In the genomic region with DNA sequence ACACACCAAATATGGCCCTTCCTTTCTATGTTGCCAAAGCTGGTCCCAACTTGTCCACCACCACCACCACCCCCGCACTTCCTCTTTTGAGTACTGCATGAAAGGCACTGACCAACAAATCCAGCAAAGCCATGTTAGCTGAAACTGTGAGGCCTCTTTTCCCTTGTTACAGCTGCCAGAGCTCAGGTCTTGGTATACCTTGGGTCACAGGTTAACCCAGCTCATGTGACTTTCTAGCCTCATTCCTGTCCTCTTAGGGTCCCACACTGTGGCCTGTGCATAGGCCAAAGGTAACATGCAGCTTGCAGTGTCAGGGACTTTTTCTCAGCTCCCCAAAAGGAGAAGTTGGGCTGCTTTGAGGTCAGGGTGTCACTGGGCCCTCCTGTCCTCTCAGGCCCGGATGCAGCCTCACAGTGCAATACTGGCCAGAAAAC, we compare ENCODE assay signal across 15 mouse cellular contexts. TPM values are rescaled to one million over a fixed set of nuclear protein-coding genes. Genes with fewer than 3 reads are reported as not detected.
DNase-seq lines count a peak whose midpoint lies in the region; ATAC-seq and TF ChIP-seq lines count a peak whose summit lies in the region.
"Had no signal": no experiment of that assay in that cellular context is flagged by ENCODE, and none has a peak within 500 bp of the region (broad histone marks: within the 10 kb centered on the region; RNA-seq: fewer than 3 reads in every experiment).

No protein-coding gene starts in this region.

- peak; percentile 35; the same call in 1 of the 2 replicates for ATAC-seq in lung, postnatal 0 days
- ATAC-seq in megakaryocyte progenitor cell, adult 5-6 weeks (replicated peaks; ENCODE audit: poor library complexity), result peak; percentile 73
- no peak for ATAC-seq in neural tube, embryonic 15.5 days (ENCODE audit: low FRiP score)
- ATAC-seq: intestine, embryonic 16.5 days had no signal

- H3K9me3 ChIP-seq in lung, postnatal 0 days (ENCODE audit: low read length), result no peaks in the 10 kb centered on the region
- H3K9me3 ChIP-seq in neural tube, embryonic 15.5 days (replicated peaks), result no peaks in the 10 kb centered on the region
- H3K9me3 ChIP-seq: heart, embryonic 13.5 days had no signal

- no peaks in the 10 kb centered on the region for H3K27me3 ChIP-seq in lung, postnatal 0 days (replicated peaks; ENCODE audit: insufficient read depth, low read length)
- no peaks in the 10 kb centered on the region for H3K27me3 ChIP-seq in neural tube, embryonic 15.5 days (replicated peaks)
- H3K27me3 ChIP-seq: heart, embryonic 13.5 days had no signal

- intact Hi-C loops in gastrocnemius, adult 2 months (cut with DNase I), result no loop called here

- no peaks in the 10 kb centered on the region for H3K4me1 ChIP-seq in lung, postnatal 0 days (ENCODE audit: insufficient read depth, low read depth, low read length)
- H3K4me1 ChIP-seq in neural tube, embryonic 15.5 days, result no peaks in the 10 kb centered on the region

- no peak for TF ChIP-seq CTCF in gastrocnemius, adult 2 months (IDR thresholded peaks at IDR 0.05)
- TF ChIP-seq CTCF in lung, postnatal 0 days (IDR thresholded peaks at IDR 0.05), result no peak

- TF ChIP-seq EP300 in lung, postnatal 0 days (IDR thresholded peaks at IDR 0.05), result no peak

- no peak overlapping the region for H3K4me3 ChIP-seq in gastrocnemius, adult 2 months
- H3K4me3 ChIP-seq in lung, postnatal 0 days (ENCODE audit: low read depth, low read length), result no peak overlapping the region
- no peak overlapping the region for H3K4me3 ChIP-seq in neural tube, embryonic 15.5 days (replicated peaks)
- H3K4me3 ChIP-seq: heart, embryonic 13.5 days; myocyte had no signal

- H3K36me3 ChIP-seq in lung, postnatal 0 days (ENCODE audit: insufficient read depth, low read length), result peaks cover 3% of the 10 kb centered on the region; the same call in 1 of the 2 replicates
- peaks cover 39% of the 10 kb centered on the region for H3K36me3 ChIP-seq in neural tube, embryonic 15.5 days

- peak overlapping the region; percentile 60 for H3K27ac ChIP-seq in gastrocnemius, adult 2 months
- H3K27ac ChIP-seq in lung, postnatal 0 days (ENCODE audit: low read length), result no peak overlapping the region
- no peak overlapping the region for H3K27ac ChIP-seq in neural tube, embryonic 15.5 days (replicated peaks)

- H3K9ac ChIP-seq in lung, postnatal 0 days (replicated peaks; ENCODE audit: low read depth), result no peak overlapping the region
- H3K9ac ChIP-seq in neural tube, embryonic 15.5 days (replicated peaks), result no peak overlapping the region
- H3K9ac ChIP-seq: heart, embryonic 13.5 days had no signal

- no peak for DNase-seq in gastrocnemius, adult 2 months
- DNase-seq in gastrocnemius, adult 18-20 months (ENCODE audit: low spot score), result no peak
- peak; percentile 49 for DNase-seq in lung, postnatal 0 days (ENCODE audit: low spot score)
- DNase-seq in lung, postnatal 14 days, result no peak
- no peak for DNase-seq in adrenal gland, adult 8-10 months
- DNase-seq in cerebellum, postnatal 36 days, result no peak
- DNase-seq: adrenal gland, postnatal 10 days; cerebellum, adult 11-12 months; layer of hippocampus, postnatal 36 days; right cerebral cortex, adult 18-20 months had no signal

- no peak overlapping the region for H3K4me2 ChIP-seq in lung, postnatal 0 days (replicated peaks; ENCODE audit: low read depth, low read length)
- H3K4me2 ChIP-seq in neural tube, embryonic 15.5 days, result no peak overlapping the region
- H3K4me2 ChIP-seq: heart, embryonic 13.5 days had no signal

- WGBS in lung, postnatal 0 days, result 89% methylated on average over 2 of the region's 2 CpGs
- 90% methylated on average over 2 of the region's 2 CpGs for WGBS in neural tube, embryonic 15.5 days

RNA-seq across cellular contexts. Expression of gene Haus8, which starts 23.5 kb away (rescaled TPM):
- total RNA-seq in gastrocnemius, adult 2 months (2021), result 1 to 10 TPM; 5.5 to 7.9 TPM
- total RNA-seq in gastrocnemius, adult 18-20 months (2021), result 1 to 10 TPM; 4.5 to 5.1 TPM
- polyA plus RNA-seq in lung, postnatal 0 days (2015; fragmentation: Nextera tagmentation; extraction: Ambion mirVana), result 13.5 and 18.9 TPM in 2 replicates
- 24.9 and 25.4 TPM in 2 replicates for total RNA-seq in megakaryocyte progenitor cell, adult 5-6 weeks (2015)
- 62.8 and 66.7 TPM in 2 replicates for total RNA-seq in megakaryocyte progenitor cell, adult 5-6 weeks (2017)
- 10 to 100 TPM; 11.0 to 22.3 (median 16.0) TPM for total RNA-seq in adrenal gland, adult 8-10 months (2022)
- 68.5 and 72.0 TPM in 2 replicates for polyA plus RNA-seq in neural tube, embryonic 15.5 days (2015; fragmentation: Nextera tagmentation; extraction: Ambion mirVana)

RNA-seq across cellular contexts. Expression of gene Myo9b, which starts 23.7 kb away (rescaled TPM):
- total RNA-seq in gastrocnemius, adult 2 months (2021), result 1 to 10 TPM; 6.1 to 9.3 TPM
- 1 to 10 TPM; 8.4 to 8.5 TPM for total RNA-seq in gastrocnemius, adult 18-20 months (2021)
- 9.1 and 9.6 TPM in 2 replicates for polyA plus RNA-seq in lung, postnatal 0 days (2015; fragmentation: Nextera tagmentation; extraction: Ambion mirVana)
- total RNA-seq in megakaryocyte progenitor cell, adult 5-6 weeks (2015), result 29.4 and 30.4 TPM in 2 replicates
- 37.6 and 48.7 TPM in 2 replicates for total RNA-seq in megakaryocyte progenitor cell, adult 5-6 weeks (2017)
- 10 to 100 TPM; 35.6 to 57.9 (median 44.9) TPM for total RNA-seq in adrenal gland, adult 8-10 months (2022)
- 14.9 and 16.0 TPM in 2 replicates for polyA plus RNA-seq in neural tube, embryonic 15.5 days (2015; fragmentation: Nextera tagmentation; extraction: Ambion mirVana)
